Mouse (Mus musculus) lung, postnatal 0 days (tissue): ENCODE data around the gene Phf2.

Experiments
- CTCF ChIP-seq: IDR thresholded peaks from 2 replicates; pipeline ENCODE4 v1.5.1; 2016; ENCODE audit warnings: antibody characterized with exemption, mild to moderate bottlenecking
- EP300 ChIP-seq: IDR thresholded peaks from 2 replicates; pipeline ENCODE4 v1.6.1; 2016; ENCODE audit warnings: antibody characterized with exemption, mild to moderate bottlenecking, control low read depth

GRCm38 (mm10) chr13:48774506-48774905 is 96.4 kb downstream of the Phf2 start:
- TF ChIP-seq EP300 (no peak), CTCF (no peak)
